Mouse (Mus musculus) adrenal gland, adult 10 weeks (tissue): ENCODE data around the gene Olfr938. TPM values are rescaled to one million over a fixed set of nuclear protein-coding genes. Genes with fewer than 3 reads are reported as not detected.

Experiments
- polyA plus RNA-seq: library from polyadenylated mRNA; stranded (reverse); fragments of 350-450 nt; fragmentation: Illumina TruSeq; extraction: RNeasy Lipid Tissue Mini Kit (QIAGEN cat#74804); gene quantifications from one replicate; pipeline ENCODE4 v1.2.3, GENCODE M21; 2014; ENCODE audit warnings: low read depth, low replicate concordance

The Olfr938 gene
- not detected for polyA plus RNA-seq

DNA sequence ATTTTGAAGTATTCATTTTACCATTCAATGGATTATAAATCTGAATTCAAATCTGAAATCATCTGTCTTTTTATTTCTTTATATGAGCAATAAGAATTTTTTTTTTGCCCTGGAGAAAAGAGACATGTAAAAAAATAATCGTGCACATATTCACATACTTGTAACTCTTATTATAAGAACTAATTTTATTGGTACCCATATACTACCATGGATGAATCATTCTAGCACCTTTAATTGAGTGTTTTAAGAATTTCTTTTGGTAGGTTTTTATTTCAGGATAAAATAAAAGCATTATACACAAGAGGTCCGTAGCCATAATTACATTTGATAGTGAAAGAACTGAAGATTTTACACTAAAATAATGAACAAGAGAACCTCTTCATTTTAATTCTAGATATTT lies at the start of gene Olfr938:
Olfr938 (minus strand) TSS at position 101 of the 400 bp plus-strand sequence.

DNA sequence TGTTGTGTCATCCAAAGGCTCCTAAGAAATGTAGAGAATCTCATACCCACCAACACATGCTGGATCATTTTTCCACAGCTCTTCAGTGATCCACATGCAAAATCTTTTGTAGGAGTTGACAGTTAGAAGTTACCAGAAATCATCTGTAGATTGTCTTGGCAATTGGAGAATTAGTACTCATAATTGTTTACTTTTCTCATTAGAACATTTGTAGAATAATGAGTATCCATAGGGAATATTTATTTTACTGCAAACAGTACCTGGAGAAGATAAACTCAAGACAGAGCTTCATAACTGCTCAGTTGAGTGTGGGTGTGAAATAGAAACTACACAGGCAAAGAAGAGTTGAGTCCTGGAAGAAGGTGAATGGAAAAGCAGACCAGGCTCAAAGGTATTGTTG lies 49.1 kb upstream of the Olfr938 start, which contains the start of gene Olfr27:
Olfr27 (plus strand) TSS at position 301 of the 400 bp plus-strand sequence.

GRCm38 (mm10) chr9:39064851-39065250 lies 13.8 kb downstream of the Olfr938 start, which contains the start of gene Olfr937:
Olfr937 (minus strand) TSS chr9:39064951.

Other genes starting within 250 kb of the Olfr938 start
- gene Olfr924, start 234.4 kb downstream of the Olfr938 start, polyA plus RNA-seq, result not detected
- not detected for gene Olfr26, start 223.8 kb downstream of the Olfr938 start, polyA plus RNA-seq
- not detected for gene Olfr926, start 201.8 kb downstream of the Olfr938 start, polyA plus RNA-seq
- gene Olfr930, start 149.1 kb downstream of the Olfr938 start, polyA plus RNA-seq, result not detected
- gene Olfr933, start 106.6 kb downstream of the Olfr938 start, polyA plus RNA-seq, result not detected
- not detected for gene Olfr934, start 90.6 kb downstream of the Olfr938 start, polyA plus RNA-seq
- gene Olfr935, start 79.2 kb downstream of the Olfr938 start, polyA plus RNA-seq, result not detected
- gene Olfr146, start 55.5 kb downstream of the Olfr938 start, polyA plus RNA-seq, result not detected
- not detected for gene Olfr937, start 13.9 kb downstream of the Olfr938 start, polyA plus RNA-seq
- not detected for gene Olfr27, start 49.2 kb upstream of the Olfr938 start, polyA plus RNA-seq
- gene Olfr943, start 87.4 kb upstream of the Olfr938 start, polyA plus RNA-seq, result not detected
- not detected for gene Olfr944, start 123.0 kb upstream of the Olfr938 start, polyA plus RNA-seq
- not detected for gene Olfr1537, start 171.1 kb upstream of the Olfr938 start, polyA plus RNA-seq
- gene Olfr945, start 197.9 kb upstream of the Olfr938 start, polyA plus RNA-seq, result not detected
- gene Olfr948, start 247.2 kb upstream of the Olfr938 start, polyA plus RNA-seq, result not detected